Mouse (Mus musculus): Measurements from ENCODE around the gene Zc3h4. TPM values are rescaled to one million over a fixed set of nuclear protein-coding genes. Genes with fewer than 3 reads are reported as not detected.

The Zc3h4 gene
- polyA plus RNA-seq, 1 experiment from 2014 or later = 18.6 TPM

- H3K9ac ChIP-seq (ENCODE audit: low read depth, low read length) = no peak overlapping the region
- H3K27ac ChIP-seq (ENCODE audit: low read depth, low read length) = no peak overlapping the region
- DNase-seq (ENCODE audit: low spot score) = no peak
- no peaks in the 10 kb centered on the region for H3K36me3 ChIP-seq (ENCODE audit: control insufficient read depth, insufficient read depth, low read length)
- ATAC-seq (replicated peaks; ENCODE audit: low FRiP score) = no peak
- no peaks in the 10 kb centered on the region for H3K9me3 ChIP-seq (ENCODE audit: control insufficient read depth, low read length)
- 65% methylated on average over 6 of the region's 6 CpGs for WGBS
- no peaks in the 10 kb centered on the region for H3K4me1 ChIP-seq (replicated peaks; ENCODE audit: control insufficient read depth, insufficient read depth, low read length)
- H3K4me3 ChIP-seq (ENCODE audit: low read depth, low read length) = no peak overlapping the region
- H3K27me3 ChIP-seq (replicated peaks; ENCODE audit: control insufficient read depth, insufficient read depth, low read length) = peaks cover 10% of the 10 kb centered on the region; the same call in 1 of the 2 replicates
- H3K4me2 ChIP-seq = no peak overlapping the region
Measured at GRCm38 (mm10) chr7:16461705-16462104, 61.0 kb downstream of the Zc3h4 start.

DNA sequence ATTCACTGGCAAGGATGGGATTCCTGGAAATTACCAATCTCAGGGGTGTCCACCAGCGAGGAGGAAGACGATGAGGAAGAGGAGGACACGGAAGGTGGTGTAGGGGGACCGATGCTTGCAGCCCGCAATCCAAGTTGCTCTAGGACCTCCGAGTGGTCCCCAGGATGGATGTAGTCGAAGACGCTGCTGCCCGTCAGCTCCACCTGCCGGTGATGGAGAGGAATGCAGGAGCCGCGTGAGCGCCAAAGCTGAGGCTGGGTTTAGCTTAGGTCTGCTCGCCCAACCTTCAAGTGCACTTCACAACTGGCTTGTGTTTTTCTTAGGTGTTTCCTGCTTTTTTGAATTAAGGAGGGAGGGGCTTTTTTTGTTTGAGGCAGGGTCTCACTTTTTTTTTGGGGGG, 62.5 kb downstream of the Zc3h4 start:
- DNase-seq (ENCODE audit: low spot score) = peak; percentile 79
- Histone ChIP-seq H3K9me3 (ENCODE audit: control insufficient read depth, low read length) (no peaks in the 10 kb centered on the region), H3K4me2 (no peak overlapping the region), H3K27me3 (replicated peaks; ENCODE audit: control insufficient read depth, insufficient read depth, low read length) (peaks cover 11% of the 10 kb centered on the region), H3K9ac (ENCODE audit: low read depth, low read length) (no peak overlapping the region), H3K27ac (ENCODE audit: low read depth, low read length) (no peak overlapping the region), H3K4me3 (ENCODE audit: low read depth, low read length) (no peak overlapping the region), H3K4me1 (replicated peaks; ENCODE audit: control insufficient read depth, insufficient read depth, low read length) (no peaks in the 10 kb centered on the region), H3K36me3 (ENCODE audit: control insufficient read depth, insufficient read depth, low read length) (no peaks in the 10 kb centered on the region)
- 3% methylated on average over 14 of the region's 14 CpGs for WGBS
- peak; percentile 40; the same call in 1 of the 2 replicates for ATAC-seq (replicated peaks; ENCODE audit: low FRiP score)

DNA sequence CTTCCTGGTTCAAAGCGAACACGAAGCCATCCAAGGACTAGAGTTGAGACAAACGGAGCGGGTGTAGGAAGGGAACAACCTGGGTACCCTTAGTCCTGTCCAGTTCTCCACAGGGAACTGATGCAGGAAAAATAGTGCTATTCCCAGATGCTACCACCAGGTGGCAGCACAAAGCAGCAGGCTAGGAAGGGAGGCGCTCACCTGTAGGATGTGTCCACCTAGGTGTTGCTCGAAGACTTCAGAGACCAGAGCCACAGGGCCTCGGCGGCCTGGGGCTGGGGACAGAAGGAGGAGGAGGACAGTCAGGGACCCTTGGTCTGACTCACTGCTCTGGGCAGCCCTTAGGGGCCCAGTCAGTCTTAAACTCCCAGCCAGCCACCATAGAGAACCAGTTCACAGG, 64.5 kb downstream of the Zc3h4 start:
- H3K4me1 ChIP-seq (replicated peaks; ENCODE audit: control insufficient read depth, insufficient read depth, low read length) = no peaks in the 10 kb centered on the region
- H3K27ac ChIP-seq (ENCODE audit: low read depth, low read length) = no peak overlapping the region
- H3K9me3 ChIP-seq (ENCODE audit: control insufficient read depth, low read length) = no peaks in the 10 kb centered on the region
- H3K4me3 ChIP-seq (ENCODE audit: low read depth, low read length) = no peak overlapping the region
- ATAC-seq (replicated peaks; ENCODE audit: low FRiP score) (0 out of 2 replicates have a peak, but pooled peaks have one; percentile 6), DNase-seq (ENCODE audit: low spot score) (no peak)
- no peak overlapping the region for H3K9ac ChIP-seq (ENCODE audit: low read depth, low read length)
- no peak overlapping the region for H3K4me2 ChIP-seq
- peaks cover 17% of the 10 kb centered on the region for H3K27me3 ChIP-seq (replicated peaks; ENCODE audit: control insufficient read depth, insufficient read depth, low read length)
- WGBS = 15% methylated on average over 8 of the region's 8 CpGs
- H3K36me3 ChIP-seq (ENCODE audit: control insufficient read depth, insufficient read depth, low read length) = no peaks in the 10 kb centered on the region

- H3K27ac ChIP-seq (ENCODE audit: low read depth, low read length) = no peak overlapping the region
- H3K27me3 ChIP-seq (replicated peaks; ENCODE audit: control insufficient read depth, insufficient read depth, low read length) = peaks cover 17% of the 10 kb centered on the region
- H3K4me3 ChIP-seq (ENCODE audit: low read depth, low read length) = no peak overlapping the region
- H3K4me1 ChIP-seq (replicated peaks; ENCODE audit: control insufficient read depth, insufficient read depth, low read length) = no peaks in the 10 kb centered on the region
- H3K4me2 ChIP-seq = no peak overlapping the region
- H3K36me3 ChIP-seq (ENCODE audit: control insufficient read depth, insufficient read depth, low read length) = no peaks in the 10 kb centered on the region
- DNase-seq (ENCODE audit: low spot score) (no peak), ATAC-seq (replicated peaks; ENCODE audit: low FRiP score) (no peak)
- no peaks in the 10 kb centered on the region for H3K9me3 ChIP-seq (ENCODE audit: control insufficient read depth, low read length)
- no peak overlapping the region for H3K9ac ChIP-seq (ENCODE audit: low read depth, low read length)
- WGBS = 84% methylated on average over 5 of the region's 5 CpGs
Measured at GRCm38 (mm10) chr7:16465568-16465967, 64.9 kb downstream of the Zc3h4 start.

DNA sequence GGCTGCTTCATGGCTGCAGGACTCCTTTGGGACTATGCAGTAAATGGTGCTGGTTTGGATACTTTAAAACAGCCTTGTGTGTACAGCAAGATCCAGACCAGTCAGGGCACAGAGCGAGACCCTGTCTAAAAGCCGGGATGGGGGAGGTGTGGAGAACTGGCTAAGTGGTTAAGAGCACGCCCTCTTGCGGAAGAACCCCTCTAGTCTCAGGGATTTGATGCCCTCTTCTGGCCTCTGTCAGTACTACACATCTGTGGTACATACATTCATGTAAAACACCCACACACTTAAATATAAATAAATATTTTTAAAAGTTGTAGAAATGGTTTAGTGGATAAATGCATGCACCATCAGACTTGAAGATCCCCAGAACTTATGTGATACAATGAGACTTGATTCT, 65.9 kb downstream of the Zc3h4 start:
- WGBS = 48% methylated on average over 4 of the region's 4 CpGs
- Histone ChIP-seq H3K9me3 (ENCODE audit: control insufficient read depth, low read length) (no peaks in the 10 kb centered on the region), H3K36me3 (ENCODE audit: control insufficient read depth, insufficient read depth, low read length) (no peaks in the 10 kb centered on the region), H3K9ac (ENCODE audit: low read depth, low read length) (no peak overlapping the region), H3K4me1 (replicated peaks; ENCODE audit: control insufficient read depth, insufficient read depth, low read length) (no peaks in the 10 kb centered on the region), H3K27me3 (replicated peaks; ENCODE audit: control insufficient read depth, insufficient read depth, low read length) (peaks cover 18% of the 10 kb centered on the region), H3K4me3 (ENCODE audit: low read depth, low read length) (no peak overlapping the region), H3K4me2 (no peak overlapping the region), H3K27ac (ENCODE audit: low read depth, low read length) (no peak overlapping the region)
- DNase-seq (ENCODE audit: low spot score) (no peak), ATAC-seq (replicated peaks; ENCODE audit: low FRiP score) (no peak)

- no peak overlapping the region for H3K4me2 ChIP-seq
- ATAC-seq (replicated peaks; ENCODE audit: low FRiP score) (no peak), DNase-seq (ENCODE audit: low spot score) (no peak)
- WGBS = 46% methylated on average over 5 of the region's 5 CpGs
- no peak overlapping the region for H3K27ac ChIP-seq (ENCODE audit: low read depth, low read length)
- no peak overlapping the region for H3K4me3 ChIP-seq (ENCODE audit: low read depth, low read length)
- H3K4me1 ChIP-seq (replicated peaks; ENCODE audit: control insufficient read depth, insufficient read depth, low read length) = no peaks in the 10 kb centered on the region
- H3K36me3 ChIP-seq (ENCODE audit: control insufficient read depth, insufficient read depth, low read length) = no peaks in the 10 kb centered on the region
- no peak overlapping the region for H3K9ac ChIP-seq (ENCODE audit: low read depth, low read length)
- H3K27me3 ChIP-seq (replicated peaks; ENCODE audit: control insufficient read depth, insufficient read depth, low read length) = peaks cover 32% of the 10 kb centered on the region
- no peaks in the 10 kb centered on the region for H3K9me3 ChIP-seq (ENCODE audit: control insufficient read depth, low read length)
Measured at GRCm38 (mm10) chr7:16468115-16468514, 67.4 kb downstream of the Zc3h4 start.

GRCm38 (mm10) chr7:16471549-16471948, 70.8 kb downstream of the Zc3h4 start:
- Histone ChIP-seq H3K9me3 (ENCODE audit: control insufficient read depth, low read length) (no peaks in the 10 kb centered on the region), H3K27me3 (replicated peaks; ENCODE audit: control insufficient read depth, insufficient read depth, low read length) (peaks cover 66% of the 10 kb centered on the region), H3K4me3 (ENCODE audit: low read depth, low read length) (no peak overlapping the region), H3K4me1 (replicated peaks; ENCODE audit: control insufficient read depth, insufficient read depth, low read length) (peaks cover 9% of the 10 kb centered on the region), H3K9ac (ENCODE audit: low read depth, low read length) (no peak overlapping the region), H3K27ac (ENCODE audit: low read depth, low read length) (no peak overlapping the region), H3K4me2 (no peak overlapping the region), H3K36me3 (ENCODE audit: control insufficient read depth, insufficient read depth, low read length) (no peaks in the 10 kb centered on the region)
- DNase-seq (ENCODE audit: low spot score) (no peak), ATAC-seq (replicated peaks; ENCODE audit: low FRiP score) (no peak)
- WGBS = 30% methylated on average over 9 of the region's 9 CpGs

GRCm38 (mm10) chr7:16472116-16472709, 71.5 kb downstream of the Zc3h4 start:
- DNase-seq (ENCODE audit: low spot score) (no peak), ATAC-seq (replicated peaks; ENCODE audit: low FRiP score) (no peak)
- no peak overlapping the region for H3K4me3 ChIP-seq (ENCODE audit: low read depth, low read length)
- 16% methylated on average over 17 of the region's 17 CpGs for WGBS
- peaks cover 9% of the 10 kb centered on the region for H3K4me1 ChIP-seq (replicated peaks; ENCODE audit: control insufficient read depth, insufficient read depth, low read length)
- no peak overlapping the region for H3K27ac ChIP-seq (ENCODE audit: low read depth, low read length)
- no peaks in the 10 kb centered on the region for H3K36me3 ChIP-seq (ENCODE audit: control insufficient read depth, insufficient read depth, low read length)
- H3K9me3 ChIP-seq (ENCODE audit: control insufficient read depth, low read length) = no peaks in the 10 kb centered on the region
- H3K4me2 ChIP-seq = no peak overlapping the region
- H3K9ac ChIP-seq (ENCODE audit: low read depth, low read length) = no peak overlapping the region
- peaks cover 73% of the 10 kb centered on the region for H3K27me3 ChIP-seq (replicated peaks; ENCODE audit: control insufficient read depth, insufficient read depth, low read length)

DNA sequence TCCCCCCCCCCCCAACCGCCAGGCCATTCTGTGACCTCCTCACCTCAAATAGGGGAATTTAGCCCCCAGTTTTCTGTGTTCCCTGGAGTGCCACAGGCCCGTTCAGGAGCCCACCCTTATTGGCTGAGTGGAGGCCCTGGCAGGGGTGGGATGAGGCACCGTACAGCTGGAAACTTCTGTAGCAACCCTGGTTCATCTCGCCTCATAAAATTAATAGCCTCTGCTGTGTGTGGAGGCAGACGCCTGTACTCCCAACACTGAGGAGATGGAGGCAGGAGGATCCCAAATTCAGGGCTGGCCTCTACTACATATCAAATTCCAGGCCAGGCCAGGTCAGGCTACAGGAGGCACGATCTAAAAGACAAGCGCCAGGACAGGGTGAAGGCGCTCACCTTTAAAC, 73.1 kb downstream of the Zc3h4 start:
- H3K27ac ChIP-seq (ENCODE audit: low read depth, low read length) = no peak overlapping the region
- ATAC-seq (replicated peaks; ENCODE audit: low FRiP score) (no peak), DNase-seq (ENCODE audit: low spot score) (no peak)
- H3K36me3 ChIP-seq (ENCODE audit: control insufficient read depth, insufficient read depth, low read length) = no peaks in the 10 kb centered on the region
- H3K4me1 ChIP-seq (replicated peaks; ENCODE audit: control insufficient read depth, insufficient read depth, low read length) = peaks cover 9% of the 10 kb centered on the region
- no peak overlapping the region for H3K9ac ChIP-seq (ENCODE audit: low read depth, low read length)
- peaks cover 73% of the 10 kb centered on the region for H3K27me3 ChIP-seq (replicated peaks; ENCODE audit: control insufficient read depth, insufficient read depth, low read length)
- H3K4me3 ChIP-seq (ENCODE audit: low read depth, low read length) = no peak overlapping the region
- WGBS = 73% methylated on average over 8 of the region's 8 CpGs
- no peak overlapping the region for H3K4me2 ChIP-seq
- no peaks in the 10 kb centered on the region for H3K9me3 ChIP-seq (ENCODE audit: control insufficient read depth, low read length)

All from liver, embryonic 11.5 days (tissue).